Comparison of ENCODE assay signal across 1 mouse cellular context in the genomic region with DNA sequence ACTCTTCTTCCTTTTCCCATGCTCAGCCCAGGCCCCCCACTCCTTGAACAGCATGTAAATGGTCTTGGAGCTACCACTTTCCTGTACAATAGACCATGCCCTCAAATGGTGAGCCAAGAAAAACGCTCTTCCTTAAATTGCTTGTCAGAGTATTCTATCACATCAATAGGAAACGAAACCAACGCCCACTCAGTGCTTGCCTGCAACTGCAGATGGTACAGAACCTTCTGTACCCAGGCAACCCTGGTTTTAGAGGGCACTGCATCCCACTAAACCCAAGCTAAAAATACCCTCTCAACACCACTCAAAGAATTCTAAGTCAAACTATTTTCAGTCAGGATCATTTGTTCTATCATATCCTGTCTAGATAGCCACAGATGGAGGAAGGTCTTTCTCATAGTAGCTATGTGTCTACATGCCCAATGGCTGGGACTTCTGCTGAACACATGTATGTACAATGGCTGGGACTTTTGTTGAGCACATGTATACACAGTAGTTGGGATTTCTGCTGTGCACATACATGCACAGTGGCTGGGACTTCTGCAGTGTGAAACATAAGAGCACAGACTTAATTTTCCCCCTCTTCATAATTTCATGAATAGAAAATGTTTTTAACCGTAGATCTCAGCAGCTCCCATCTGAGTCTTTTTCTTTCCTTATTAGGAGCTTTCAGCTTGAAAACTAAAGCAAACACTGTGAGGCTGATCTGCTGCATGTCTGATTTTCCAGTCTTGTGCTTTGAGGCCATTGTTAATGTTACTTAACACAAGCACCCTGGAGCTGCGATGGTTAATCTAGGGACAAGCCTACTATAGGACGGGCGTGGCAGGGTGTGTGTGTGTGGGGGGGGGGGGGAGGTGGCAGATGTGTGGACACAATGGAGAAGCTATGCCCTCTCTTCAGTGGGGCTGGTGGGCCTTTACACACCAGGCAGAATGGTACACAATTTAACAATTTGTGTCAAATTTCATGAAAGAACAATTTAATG.
TF ChIP-seq lines count a peak whose summit lies in the region.

No protein-coding gene starts in this region.

TF ChIP-seq in myocyte, 11 proteins besides CTCF, POLR2A, EP300 and RAD21:
- TF ChIP-seq CEBPB (IDR thresholded peaks at IDR 0.05; ENCODE audit: insufficient read depth, poor library complexity, severe bottlenecking), result no peak
- no peak for TF ChIP-seq TCF3 (IDR thresholded peaks at IDR 0.05; ENCODE audit: insufficient read length, low read depth)
- TF ChIP-seq SRF (IDR thresholded peaks at IDR 0.05; ENCODE audit: control insufficient read depth, insufficient read length, low read depth), result no peak
- no peak for TF ChIP-seq POLR2AphosphoS2 (IDR thresholded peaks at IDR 0.05; ENCODE audit: insufficient read length, low read depth)
- no peak for TF ChIP-seq MYOG (IDR thresholded peaks at IDR 0.05; ENCODE audit: control insufficient read depth in 1 of 3, insufficient read depth in 1 of 3, insufficient read length in 2 of 3, low read depth in 2 of 3)
- TF ChIP-seq TCF12 (IDR thresholded peaks at IDR 0.05; ENCODE audit: insufficient read depth, poor library complexity, severe bottlenecking), result no peak
- no peak for TF ChIP-seq USF1 (IDR thresholded peaks at IDR 0.05; ENCODE audit: low read depth)
- TF ChIP-seq MYOD1 (IDR thresholded peaks at IDR 0.05; ENCODE audit: control insufficient read depth in 1 of 3, insufficient read length in 2 of 3, low read depth in 2 of 3), result no peak
- TF ChIP-seq REST (IDR thresholded peaks at IDR 0.05; ENCODE audit: insufficient read depth, insufficient read length), result no peak
- no peak for TF ChIP-seq E2F4 (IDR thresholded peaks at IDR 0.05; ENCODE audit: insufficient read depth)
- no peak for TF ChIP-seq MAX (IDR thresholded peaks at IDR 0.05; ENCODE audit: low read depth)
